Comparison of ENCODE assay signal across 11 mouse cellular contexts in genomic region chr2:160940930-160941709, GRCm38 (mm10). TPM values are rescaled to one million over a fixed set of nuclear protein-coding genes. Genes with fewer than 3 reads are reported as not detected.
DNase-seq lines count a peak whose midpoint lies in the region; ATAC-seq and TF ChIP-seq lines count a peak whose summit lies in the region.
"Had no signal": no experiment of that assay in that cellular context is flagged by ENCODE, and none has a peak within 500 bp of the region (broad histone marks: within the 10 kb centered on the region; RNA-seq: fewer than 3 reads in every experiment).

No protein-coding gene starts in this region.

- DNase-seq in cerebellum, adult 9-11 months = no peak
- DNase-seq in heart, adult 8-10 months (ENCODE audit: low spot score) = no peak
- peak; percentile 57 for DNase-seq in lung, postnatal 10 days
- DNase-seq in lung, postnatal 36 days = no peak
- peak; percentile 61 for DNase-seq in limb, embryonic 14.5 days (ENCODE audit: low spot score)
- no peak for DNase-seq in spleen, postnatal 36 days (ENCODE audit: low spot score in 2 of 2)
- DNase-seq: thymus, postnatal 4 days had no signal

- TF ChIP-seq POLR2A in limb, embryonic 14.5 days (IDR thresholded peaks at IDR 0.05; ENCODE audit: borderline replicate concordance, extremely low read depth, insufficient read depth, insufficient read length) = no peak

- H3K4me3 ChIP-seq in heart, embryonic 12.5 days = no peak overlapping the region
- no peak overlapping the region for H3K4me3 ChIP-seq in limb, embryonic 14.5 days (replicated peaks; ENCODE audit: low read length)
- H3K4me3 ChIP-seq: midbrain, embryonic 10.5 days had no signal

- WGBS in heart, embryonic 12.5 days = 12% methylated on average over 17 of the region's 17 CpGs
- 67% methylated on average over 17 of the region's 17 CpGs for WGBS in limb, embryonic 14.5 days

- H3K9me3 ChIP-seq in heart, embryonic 12.5 days (replicated peaks) = no peaks in the 10 kb centered on the region
- no peaks in the 10 kb centered on the region for H3K9me3 ChIP-seq in limb, embryonic 14.5 days (ENCODE audit: control insufficient read depth, low read length)
- H3K9me3 ChIP-seq: midbrain, embryonic 10.5 days had no signal

- H3K4me1 ChIP-seq in heart, embryonic 12.5 days (replicated peaks) = peaks cover 39% of the 10 kb centered on the region
- no peaks in the 10 kb centered on the region for H3K4me1 ChIP-seq in limb, embryonic 14.5 days (ENCODE audit: control insufficient read depth, insufficient read depth, low read length)

- ATAC-seq in cerebellum, adult (ENCODE audit: insufficient number of reproducible peaks, low FRiP score, low TSS enrichment) = peak; percentile 16; the same call in 1 of the 2 replicates
- peak; percentile 61 for ATAC-seq in heart, embryonic 12.5 days (ENCODE audit: insufficient number of reproducible peaks, low FRiP score)
- peak; percentile 67 for ATAC-seq in limb, embryonic 14.5 days (ENCODE audit: low FRiP score, low read depth)

- H3K27ac ChIP-seq in heart, embryonic 12.5 days (ENCODE audit: poor library complexity, severe bottlenecking) = peak overlapping the region; percentile 65
- H3K27ac ChIP-seq in limb, embryonic 14.5 days (replicated peaks; ENCODE audit: low read depth, low read length) = no peak overlapping the region
- H3K27ac ChIP-seq: midbrain, embryonic 10.5 days had no signal

- H3K27me3 ChIP-seq in heart, embryonic 12.5 days (replicated peaks) = 0 out of 2 replicates have a peak, but pooled peaks cover 6% of the 10 kb centered on the region
- H3K27me3 ChIP-seq in limb, embryonic 14.5 days (ENCODE audit: control insufficient read depth, insufficient read depth, low read length) = no peaks in the 10 kb centered on the region

- H3K36me3 ChIP-seq in heart, embryonic 12.5 days = 0 out of 2 replicates have a peak, but pooled peaks cover 2% of the 10 kb centered on the region
- peaks cover 4% of the 10 kb centered on the region; the same call in 1 of the 2 replicates for H3K36me3 ChIP-seq in limb, embryonic 14.5 days (ENCODE audit: control insufficient read depth, insufficient read depth, low read length)

- H3K9ac ChIP-seq in heart, embryonic 12.5 days = no peak overlapping the region
- H3K9ac ChIP-seq in limb, embryonic 14.5 days (ENCODE audit: low read depth, low read length, severe bottlenecking) = no peak overlapping the region; the same call in 1 of the 2 replicates

- peak overlapping the region; percentile 53 for H3K4me2 ChIP-seq in heart, embryonic 12.5 days
- H3K4me2 ChIP-seq in limb, embryonic 14.5 days (replicated peaks; ENCODE audit: low read depth, low read length, severe bottlenecking) = no peak overlapping the region

RNA-seq across cellular contexts. Expression of gene Emilin3, which starts 29.0 kb away (rescaled TPM):
- polyA plus RNA-seq in heart, embryonic 12.5 days (2016; fragmentation: Nextera tagmentation; extraction: Ambion mirVana) = 2.8 and 3.1 TPM in 2 replicates
- total RNA-seq in heart, adult 8-10 months (2022) = 1 to 10 TPM in 3 of 4 experiments, under 1 TPM in 1; 0.57 to 3.0 (median 1.9) TPM
- polyA plus RNA-seq in limb, embryonic 14.5 days (2012; rRNA removed) = 69.3 and 89.0 TPM in 2 replicates
- 30.3 and 32.3 TPM in 2 replicates for polyA plus RNA-seq in limb, embryonic 14.5 days (2014; fragmentation: Nextera tagmentation; extraction: Ambion mirVana)
- total RNA-seq: liver, adult 2 months had no signal
- polyA plus RNA-seq: liver, adult 2 months had no signal

Comparison
In these comparisons a context has a peak if more than half of its experiments do, and no peak if none do; other contexts are left out.
1. DNase-seq: peak in lung, postnatal 10 days (single experiment) and limb, embryonic 14.5 days (single experiment); none in cerebellum, adult 9-11 months (single experiment), heart, adult 8-10 months (single experiment), lung, postnatal 36 days (single experiment) and spleen, postnatal 36 days (0 of 2).
2. ATAC-seq: peak in every context shown above with its lines; median percentile 67 in limb, embryonic 14.5 days; 61 in heart, embryonic 12.5 days; 16 in cerebellum, adult.